Mouse (Mus musculus): ENCODE measurements around the gene Vkorc1. TPM values are rescaled to one million over a fixed set of nuclear protein-coding genes. Genes with fewer than 3 reads are reported as not detected.
"Not testable (repeated sequence)": the region's sequence is repeated elsewhere in the genome, so short reads cannot be mapped to it uniquely, and the experiment has no call there.

The Vkorc1 gene
- 43.4 and 44.6 TPM in 2 replicates for polyA plus RNA-seq (2016; fragmentation: Nextera tagmentation; extraction: Ambion mirVana)

DNA sequence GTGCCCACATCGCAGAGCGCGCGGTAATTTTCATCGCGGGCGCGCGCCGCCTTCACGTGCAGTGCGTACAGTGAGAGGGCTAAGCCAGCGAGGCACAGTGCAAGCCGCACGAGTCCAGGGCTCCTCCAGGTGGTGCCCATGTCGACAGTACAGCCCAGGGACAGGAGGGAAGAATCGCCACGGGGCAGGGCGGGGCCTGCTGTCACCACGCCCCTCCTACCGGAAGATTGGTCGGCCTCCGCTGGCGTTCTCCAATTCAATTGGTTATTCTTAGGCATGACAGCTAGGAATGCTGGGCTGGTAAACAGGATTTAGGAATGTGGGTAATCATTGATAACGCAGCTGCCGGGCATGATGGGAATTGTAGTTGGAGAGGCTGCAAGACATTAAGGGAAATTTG, at the start of gene Vkorc1, which contains the start of gene Gm21974:
Gene Vkorc1 (minus strand): TSS at position 176 of the 400 bp plus-strand sequence.
Gene Gm21974 (minus strand): TSS at position 13 of the 400 bp plus-strand sequence.
- Histone ChIP-seq H3K27ac (replicated peaks) (peak within 1 kb of the TSS; percentile 76), H3K27me3 (ENCODE audit: low read depth, poor library complexity, severe bottlenecking) (no peaks in the 10 kb centered on the region), H3K36me3 (peaks cover 24% of the 10 kb centered on the region), H3K9me3 (replicated peaks) (no peaks in the 10 kb centered on the region), H3K4me1 (peaks cover 17% of the 10 kb centered on the region), H3K4me3 (peak within 1 kb of the TSS; percentile 76)
- peak; percentile 91 for DNase-seq (ENCODE audit: low spot score)
- WGBS: under 1% methylated on average over 26 of the region's 26 CpGs

DNA sequence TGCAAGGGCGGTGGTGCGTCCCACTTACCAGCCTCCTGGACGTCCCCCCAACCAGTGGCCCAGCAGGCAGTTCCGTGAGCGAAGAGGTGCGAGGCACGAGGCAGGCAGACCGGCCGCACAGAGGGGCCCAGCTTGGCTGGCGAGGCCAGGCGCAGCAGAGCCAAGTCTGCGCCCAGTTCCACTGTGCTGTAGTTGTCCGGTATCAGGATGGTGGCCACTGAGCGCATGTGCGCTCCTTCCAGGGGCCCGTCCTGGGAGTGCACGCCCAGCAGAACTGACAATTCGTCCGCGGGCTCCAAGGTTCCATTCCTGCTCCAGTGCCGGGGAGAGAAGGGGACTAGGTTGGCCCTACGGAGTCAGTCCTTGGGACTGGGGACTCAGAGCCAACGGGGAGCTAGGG, 49.2 kb upstream of the Vkorc1 start:
- Histone ChIP-seq H3K27ac (replicated peaks) (no peak overlapping the region), H3K9me3 (replicated peaks) (no peaks in the 10 kb centered on the region), H3K4me3 (peak overlapping the region; percentile 27), H3K27me3 (ENCODE audit: low read depth, poor library complexity, severe bottlenecking) (peaks cover 38% of the 10 kb centered on the region), H3K36me3 (no peaks in the 10 kb centered on the region), H3K4me1 (peaks cover 5% of the 10 kb centered on the region)
- 15% methylated on average over 23 of the region's 23 CpGs for WGBS
- no peak for DNase-seq (ENCODE audit: low spot score)

DNA sequence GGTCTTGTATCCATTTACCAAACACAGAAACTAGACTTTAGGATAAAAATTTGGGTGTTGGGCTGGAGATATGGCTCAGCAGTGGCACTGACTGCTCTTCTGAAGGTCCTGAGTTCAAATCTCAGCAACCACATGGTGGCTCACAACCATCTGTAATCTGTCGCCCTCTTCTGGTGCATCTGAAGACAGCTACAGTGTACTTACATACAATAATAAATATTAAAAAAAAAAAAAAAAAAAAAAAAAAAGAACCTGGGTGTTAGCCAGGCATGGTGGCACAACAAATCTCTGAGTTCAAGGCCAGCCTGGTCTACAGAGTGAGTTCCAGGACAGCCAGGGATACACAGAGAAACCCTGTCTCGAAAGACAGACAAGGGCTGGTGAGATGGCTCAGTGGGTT, 46.7 kb upstream of the Vkorc1 start:
- not testable (repeated sequence) for H3K36me3 ChIP-seq; DNase-seq (ENCODE audit: low spot score); H3K9me3 ChIP-seq (replicated peaks); H3K4me1 ChIP-seq; H3K27ac ChIP-seq (replicated peaks); H3K4me3 ChIP-seq
- 54% methylated on average over 2 of the region's 2 CpGs for WGBS
- H3K27me3 ChIP-seq (ENCODE audit: low read depth, poor library complexity, severe bottlenecking): peaks cover 38% of the 10 kb centered on the region

DNA sequence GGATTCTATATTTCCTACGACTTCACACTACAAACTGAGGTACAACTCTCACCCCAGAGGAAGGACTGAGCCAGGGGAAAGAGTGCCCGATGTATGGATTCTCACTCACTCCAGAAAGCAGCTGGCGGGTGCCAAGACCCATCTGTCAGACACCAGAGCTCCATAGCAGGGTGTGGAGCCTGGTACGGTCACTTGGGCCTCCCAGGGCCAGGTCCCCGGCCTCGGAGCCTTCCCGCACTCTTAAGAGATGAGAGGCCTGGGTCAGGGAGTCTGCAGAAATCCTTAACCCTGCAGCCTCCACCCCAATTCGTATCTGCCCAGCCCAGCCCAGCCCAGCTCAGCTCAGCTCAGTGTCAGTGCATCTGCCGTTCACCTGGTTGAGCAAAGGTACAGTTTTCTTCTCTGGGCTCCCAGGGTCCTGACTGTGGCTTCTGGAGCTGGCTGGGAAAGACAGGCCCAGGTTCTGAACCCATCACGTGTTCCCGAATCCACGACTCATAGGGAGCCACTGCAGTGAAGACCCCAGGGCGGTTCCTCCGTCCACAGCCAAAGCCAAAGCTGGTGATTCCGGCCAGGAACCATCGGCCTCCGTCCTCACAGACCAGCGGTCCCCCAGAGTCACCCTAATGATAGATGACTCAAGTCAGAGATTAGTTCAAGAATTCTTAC, 40.9 kb upstream of the Vkorc1 start:
- Histone ChIP-seq H3K36me3 (no peaks in the 10 kb centered on the region), H3K4me1 (peaks cover 49% of the 10 kb centered on the region), H3K9me3 (replicated peaks) (no peaks in the 10 kb centered on the region), H3K27me3 (ENCODE audit: low read depth, poor library complexity, severe bottlenecking) (peaks cover 6% of the 10 kb centered on the region), H3K27ac (replicated peaks) (peak overlapping the region; percentile 87), H3K4me3 (peak overlapping the region; percentile 70)
- 60% methylated on average over 18 of the region's 18 CpGs for WGBS
- DNase-seq (ENCODE audit: low spot score): peak; percentile 19

DNA sequence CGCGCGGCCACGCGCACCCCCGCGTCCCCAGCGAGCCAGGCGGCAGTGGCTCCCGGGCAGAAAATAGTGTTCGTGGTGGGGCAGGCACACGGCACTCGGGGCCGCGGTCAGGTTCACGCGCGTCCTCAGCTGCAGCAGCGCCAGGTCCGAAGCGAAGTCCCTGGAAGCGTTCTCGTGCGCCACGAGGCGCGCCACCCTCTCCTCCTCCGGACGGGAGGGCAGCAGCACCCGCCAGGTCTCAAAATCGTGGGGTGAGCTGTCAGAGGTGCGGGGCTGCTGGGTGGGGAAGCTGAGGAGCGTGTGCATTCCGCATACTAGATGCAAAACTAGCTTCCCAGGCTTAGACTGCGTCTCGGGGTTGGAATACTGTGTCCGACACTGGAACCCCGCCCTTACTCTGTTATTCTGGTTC, 40.3 kb upstream of the Vkorc1 start:
- Histone ChIP-seq H3K4me1 (peaks cover 52% of the 10 kb centered on the region), H3K4me3 (peak overlapping the region; percentile 70), H3K27me3 (ENCODE audit: low read depth, poor library complexity, severe bottlenecking) (peaks cover 6% of the 10 kb centered on the region), H3K36me3 (no peaks in the 10 kb centered on the region), H3K9me3 (replicated peaks) (no peaks in the 10 kb centered on the region), H3K27ac (replicated peaks) (peak overlapping the region; percentile 87)
- DNase-seq (ENCODE audit: low spot score): no peak
- under 1% methylated on average over 38 of the region's 38 CpGs for WGBS

DNA sequence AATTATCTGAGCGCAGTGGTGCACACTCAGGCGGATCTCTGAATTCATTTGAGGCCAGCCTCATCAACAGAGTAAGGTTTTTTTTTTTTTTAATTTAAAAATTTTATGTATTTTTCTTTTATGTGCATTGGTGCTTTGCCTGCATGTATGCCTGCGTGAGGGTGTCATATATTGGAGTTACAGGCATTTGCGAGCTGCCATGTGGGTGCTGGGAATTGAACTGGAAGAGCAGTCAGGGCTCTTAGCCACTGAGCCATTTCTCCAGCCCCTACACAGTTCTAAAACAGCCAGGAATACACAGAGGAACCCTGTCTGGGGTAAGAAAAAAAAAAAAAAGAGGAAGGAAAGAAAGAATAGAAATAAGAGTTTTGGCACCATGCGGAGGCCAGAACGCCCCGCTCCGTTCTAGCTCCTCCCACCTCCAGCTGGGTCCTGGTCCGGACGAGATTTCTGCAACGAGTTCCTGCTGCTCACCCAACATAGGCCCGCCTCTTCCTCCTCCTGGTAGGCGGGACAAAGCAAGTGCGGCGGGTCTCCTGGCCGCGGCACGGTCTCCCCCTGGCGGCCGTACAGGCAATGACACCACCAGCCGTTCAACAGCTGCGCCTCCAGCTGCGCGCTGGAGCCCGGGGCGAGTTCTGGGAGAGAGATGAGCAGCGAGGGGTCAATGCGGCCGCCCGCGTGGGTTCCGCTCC, 39.8 kb upstream of the Vkorc1 start:
- H3K36me3 ChIP-seq: no peaks in the 10 kb centered on the region
- 7% methylated on average over 32 of the region's 32 CpGs for WGBS
- peaks cover 52% of the 10 kb centered on the region for H3K4me1 ChIP-seq
- H3K9me3 ChIP-seq (replicated peaks): no peaks in the 10 kb centered on the region
- peak overlapping the region; percentile 87 for H3K27ac ChIP-seq (replicated peaks)
- H3K27me3 ChIP-seq (ENCODE audit: low read depth, poor library complexity, severe bottlenecking): peaks cover 12% of the 10 kb centered on the region
- peak overlapping the region; percentile 70 for H3K4me3 ChIP-seq
- peak; percentile 94 for DNase-seq (ENCODE audit: low spot score)

DNA sequence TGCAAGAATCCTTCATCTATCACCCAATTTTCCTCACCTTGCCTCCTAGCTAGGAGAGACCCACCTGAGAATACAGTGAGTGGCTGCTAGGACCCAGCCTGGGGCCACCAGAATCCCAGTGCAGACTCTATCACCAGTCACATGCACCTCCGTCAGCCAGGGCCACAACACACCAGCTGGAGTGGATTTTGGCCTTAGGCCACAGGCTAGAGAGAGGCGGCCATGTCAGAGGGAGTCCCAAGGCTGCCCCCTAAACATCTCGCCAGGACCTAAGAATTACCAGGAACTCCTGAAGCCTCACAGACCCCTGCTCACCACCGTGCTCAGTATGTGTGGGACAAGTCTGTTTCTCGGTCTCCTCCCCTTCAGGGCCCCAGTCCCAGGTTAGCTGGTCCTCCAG, 38.7 kb upstream of the Vkorc1 start:
- WGBS: 86% methylated on average over 5 of the region's 5 CpGs
- no peaks in the 10 kb centered on the region for H3K9me3 ChIP-seq (replicated peaks)
- H3K4me1 ChIP-seq: peaks cover 59% of the 10 kb centered on the region
- peak overlapping the region; percentile 18; the same call in 1 of the 2 replicates for H3K4me3 ChIP-seq
- no peak for DNase-seq (ENCODE audit: low spot score)
- peak overlapping the region; percentile 87; the same call in 1 of the 2 replicates for H3K27ac ChIP-seq (replicated peaks)
- no peaks in the 10 kb centered on the region for H3K36me3 ChIP-seq
- H3K27me3 ChIP-seq (ENCODE audit: low read depth, poor library complexity, severe bottlenecking): peaks cover 23% of the 10 kb centered on the region

DNA sequence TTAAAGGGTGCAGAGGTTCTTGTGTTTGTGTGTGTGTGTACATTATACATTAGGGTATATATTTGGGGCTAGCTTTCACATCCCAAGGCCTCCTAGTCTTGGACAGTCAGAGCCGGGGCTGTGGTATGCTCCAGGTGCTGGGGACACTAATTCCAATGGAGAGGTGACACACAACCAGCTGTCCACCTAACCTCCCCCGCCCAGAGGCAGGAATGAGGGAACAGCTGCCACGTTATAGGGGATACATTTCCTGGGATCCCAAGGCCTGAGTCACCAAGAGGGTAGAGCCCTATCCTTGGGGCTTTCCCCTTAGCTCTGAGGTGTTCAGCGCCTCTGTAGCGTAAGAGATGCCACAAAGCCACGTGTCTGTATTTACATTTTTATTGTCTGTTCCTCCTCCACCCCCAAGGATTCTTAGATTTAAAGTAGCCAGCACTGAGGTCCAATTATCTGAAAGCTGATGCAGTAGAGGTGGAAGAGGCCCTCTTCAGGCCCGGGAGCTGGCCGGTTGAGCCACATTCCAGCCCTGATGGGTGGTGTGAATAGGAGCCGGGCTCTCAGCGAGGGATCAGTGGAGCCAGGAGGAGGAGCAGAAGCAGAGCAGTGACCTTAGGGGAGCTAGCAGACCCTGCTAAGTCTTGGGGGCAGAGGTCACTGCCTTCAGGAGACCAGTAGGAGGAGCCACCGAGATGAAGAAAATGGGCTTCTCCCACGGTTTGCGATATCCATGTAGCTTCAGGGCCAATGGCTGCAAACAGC, 37.0 kb upstream of the Vkorc1 start:
- Histone ChIP-seq H3K4me3 (peak overlapping the region; percentile 11; the same call in 1 of the 2 replicates), H3K9me3 (replicated peaks) (no peaks in the 10 kb centered on the region)
- peak; percentile 57 for DNase-seq (ENCODE audit: low spot score)

DNA sequence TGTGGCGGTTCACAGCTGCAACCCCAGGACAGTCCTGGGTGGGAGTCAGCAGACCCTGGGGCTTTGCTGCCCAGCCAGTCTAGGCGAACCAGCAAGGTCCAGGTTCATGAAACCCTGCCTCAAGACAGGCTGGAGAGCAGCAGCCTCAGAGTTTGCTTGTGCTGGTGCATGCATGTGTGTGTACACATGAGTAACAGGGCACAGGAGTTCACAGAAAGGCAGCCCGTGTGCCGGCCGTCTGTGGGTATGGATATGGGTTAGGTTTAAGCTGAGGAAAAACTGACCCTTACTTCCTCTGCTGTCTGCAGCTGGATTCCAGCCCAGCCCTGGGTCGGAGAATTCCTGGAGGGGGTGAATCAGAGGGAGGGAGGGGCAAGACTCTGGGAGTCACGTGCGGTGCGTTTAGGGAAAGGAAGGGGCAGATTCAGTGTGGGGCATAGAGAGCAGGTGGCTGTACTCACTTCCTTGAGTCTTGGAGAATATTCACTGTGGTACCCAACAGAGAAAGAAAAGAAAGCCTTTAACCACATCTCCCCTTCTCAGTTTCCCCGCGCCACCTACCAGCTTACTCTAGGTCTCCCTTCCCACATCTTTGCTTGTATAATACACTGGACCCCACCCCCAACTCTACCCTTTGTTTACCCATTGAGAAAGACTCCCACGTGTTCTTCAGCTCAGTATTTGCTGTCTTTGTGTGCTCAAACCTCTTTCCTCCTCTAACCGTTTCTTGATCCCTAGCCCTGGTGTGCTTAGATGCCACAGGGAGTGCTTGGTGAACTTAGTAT, 36.1 kb upstream of the Vkorc1 start:
- Histone ChIP-seq H3K9me3 (replicated peaks) (no peaks in the 10 kb centered on the region), H3K27me3 (ENCODE audit: low read depth, poor library complexity, severe bottlenecking) (peaks cover 41% of the 10 kb centered on the region), H3K27ac (replicated peaks) (peak overlapping the region; percentile 70), H3K4me1 (peaks cover 63% of the 10 kb centered on the region), H3K4me3 (no peak overlapping the region; the same call in 1 of the 2 replicates), H3K36me3 (peaks cover 14% of the 10 kb centered on the region)
- DNase-seq (ENCODE audit: low spot score): peak; percentile 28
- WGBS: 35% methylated on average over 13 of the region's 13 CpGs

More for the DNA sequence above, 37.0 kb upstream of the Vkorc1 start:
- peaks cover 39% of the 10 kb centered on the region for H3K27me3 ChIP-seq (ENCODE audit: low read depth, poor library complexity, severe bottlenecking)
- WGBS: 11% methylated on average over 13 of the region's 13 CpGs
- H3K36me3 ChIP-seq: 0 out of 2 replicates have a peak, but pooled peaks cover 6% of the 10 kb centered on the region
- H3K4me1 ChIP-seq: peaks cover 63% of the 10 kb centered on the region
- peak overlapping the region; percentile 70 for H3K27ac ChIP-seq (replicated peaks)

DNA sequence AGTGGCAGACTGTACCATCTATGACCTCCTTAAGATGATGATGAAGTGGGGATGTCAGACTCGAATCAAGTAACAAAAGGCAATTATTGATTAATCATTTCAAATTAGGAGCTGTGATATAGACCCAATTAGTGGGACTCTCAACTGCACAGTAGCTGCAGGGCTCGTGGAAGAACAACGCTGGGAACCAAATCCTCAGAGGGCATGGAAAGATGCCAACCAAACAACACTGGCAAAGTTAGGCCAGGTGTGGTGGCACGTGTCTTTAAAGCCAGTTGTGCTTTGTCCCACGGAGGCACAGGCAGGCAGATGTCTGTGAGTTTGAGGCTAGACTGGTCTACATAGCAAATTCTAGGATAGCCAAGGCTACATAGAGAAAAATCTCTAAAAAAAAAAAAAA, 35.2 kb upstream of the Vkorc1 start:
- WGBS: 87% methylated on average over 5 of the region's 5 CpGs
- H3K9me3 ChIP-seq (replicated peaks): no peaks in the 10 kb centered on the region
- H3K27me3 ChIP-seq (ENCODE audit: low read depth, poor library complexity, severe bottlenecking): peaks cover 36% of the 10 kb centered on the region
- H3K4me1 ChIP-seq: peaks cover 54% of the 10 kb centered on the region
- H3K4me3 ChIP-seq: no peak overlapping the region
- H3K27ac ChIP-seq (replicated peaks): no peak overlapping the region
- no peak for DNase-seq (ENCODE audit: low spot score)
- peaks cover 23% of the 10 kb centered on the region for H3K36me3 ChIP-seq

DNA sequence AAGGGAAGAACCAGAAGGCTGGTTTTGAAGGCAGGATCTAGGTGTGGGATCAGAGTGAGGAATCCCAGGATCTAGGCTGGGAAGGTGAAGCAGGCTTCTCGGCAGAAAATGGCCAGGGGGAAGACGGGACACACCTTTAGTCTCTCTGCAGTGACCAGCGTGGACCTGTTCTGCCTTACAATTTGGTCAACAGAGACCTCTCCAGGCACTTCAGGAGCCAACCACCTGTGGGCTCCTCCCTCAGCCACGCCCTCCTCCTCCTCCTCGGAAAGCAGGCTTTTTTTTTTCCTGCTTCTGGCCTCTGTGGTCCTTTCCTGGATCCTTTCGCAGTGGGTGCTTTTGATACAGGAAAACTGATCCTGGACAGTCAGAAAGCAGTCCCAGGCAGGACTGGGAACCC, 34.5 kb upstream of the Vkorc1 start, which contains the start of gene Prss8:
Gene Prss8 (minus strand): TSS at position 182 of the 400 bp plus-strand sequence.
- Histone ChIP-seq H3K4me1 (peaks cover 50% of the 10 kb centered on the region), H3K4me3 (peak within 1 kb of the TSS; percentile 34), H3K36me3 (peaks cover 31% of the 10 kb centered on the region), H3K9me3 (replicated peaks) (no peaks in the 10 kb centered on the region), H3K27me3 (ENCODE audit: low read depth, poor library complexity, severe bottlenecking) (peaks cover 36% of the 10 kb centered on the region), H3K27ac (replicated peaks) (no peak within 1 kb of the TSS; the same call in 1 of the 2 replicates)
- DNase-seq (ENCODE audit: low spot score): no peak
- WGBS: 12% methylated on average over 6 of the region's 6 CpGs

DNA sequence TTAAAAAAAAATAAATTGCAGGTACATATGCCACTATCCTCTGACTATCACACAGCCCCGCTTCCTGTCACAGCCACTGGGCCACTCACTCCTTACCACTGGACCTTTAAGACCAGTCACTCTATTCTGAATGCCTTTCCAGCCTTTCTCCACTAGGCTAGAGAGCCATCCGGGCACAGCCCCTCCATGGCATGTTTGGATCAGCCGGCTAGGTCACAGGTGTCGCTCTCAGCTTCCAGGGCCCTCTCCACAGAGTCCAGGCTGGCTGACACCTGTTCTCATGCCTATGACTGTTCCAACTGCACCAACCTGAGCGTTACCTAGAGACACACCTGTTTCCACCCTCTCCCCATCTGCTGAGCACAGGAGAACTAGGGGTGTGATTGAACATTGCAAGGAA, 33.2 kb upstream of the Vkorc1 start:
- H3K27me3 ChIP-seq (ENCODE audit: low read depth, poor library complexity, severe bottlenecking): peaks cover 36% of the 10 kb centered on the region
- H3K4me3 ChIP-seq: no peak overlapping the region
- 46% methylated on average over 5 of the region's 5 CpGs for WGBS
- H3K36me3 ChIP-seq: peaks cover 44% of the 10 kb centered on the region
- no peak for DNase-seq (ENCODE audit: low spot score)
- H3K9me3 ChIP-seq (replicated peaks): no peaks in the 10 kb centered on the region
- H3K4me1 ChIP-seq: peaks cover 37% of the 10 kb centered on the region
- no peak overlapping the region for H3K27ac ChIP-seq (replicated peaks)

Measured in midbrain, embryonic 10.5 days (tissue).